ENCODE assay signal across 7 mouse cellular contexts in genomic region chr7:4137746-4138145, GRCm38 (mm10). TPM values are rescaled to one million over a fixed set of nuclear protein-coding genes. Genes with fewer than 3 reads are reported as not detected.
DNase-seq lines count a peak whose midpoint lies in the region; ATAC-seq and TF ChIP-seq lines count a peak whose summit lies in the region.

No protein-coding gene starts in this region.

- H3K27me3 ChIP-seq in embryonic facial prominence, embryonic 15.5 days = no peaks in the 10 kb centered on the region
- no peaks in the 10 kb centered on the region for H3K27me3 ChIP-seq in intestine, embryonic 15.5 days (replicated peaks)
- H3K27me3 ChIP-seq in neural tube, embryonic 13.5 days = no peaks in the 10 kb centered on the region

- peak overlapping the region; percentile 75 for H3K9ac ChIP-seq in embryonic facial prominence, embryonic 15.5 days
- peak overlapping the region; percentile 68 for H3K9ac ChIP-seq in intestine, embryonic 15.5 days
- peak overlapping the region; percentile 82 for H3K9ac ChIP-seq in neural tube, embryonic 13.5 days

- no peak for ATAC-seq in embryonic facial prominence, embryonic 15.5 days (ENCODE audit: insufficient number of reproducible peaks, low FRiP score, low TSS enrichment, low read depth)
- ATAC-seq in intestine, embryonic 15.5 days = no peak
- ATAC-seq in neural tube, embryonic 13.5 days (ENCODE audit: low read depth) = no peak

- peak overlapping the region; percentile 86 for H3K4me3 ChIP-seq in lung, adult 2 months (replicated peaks; ENCODE audit: extremely low read depth, low read depth, low read length)
- peak overlapping the region; percentile 96 for H3K4me3 ChIP-seq in embryonic facial prominence, embryonic 15.5 days (replicated peaks)
- H3K4me3 ChIP-seq in intestine, embryonic 15.5 days (replicated peaks) = peak overlapping the region; percentile 61
- H3K4me3 ChIP-seq in neural tube, embryonic 13.5 days = peak overlapping the region; percentile 81

- WGBS in lung, adult 2 months = 38% methylated on average over 3 of the region's 3 CpGs
- WGBS in embryonic facial prominence, embryonic 15.5 days = 49% methylated on average over 3 of the region's 3 CpGs
- WGBS in intestine, embryonic 15.5 days = 51% methylated on average over 3 of the region's 3 CpGs
- 54% methylated on average over 3 of the region's 3 CpGs for WGBS in neural tube, embryonic 13.5 days

- no peaks in the 10 kb centered on the region for H3K9me3 ChIP-seq in embryonic facial prominence, embryonic 15.5 days (replicated peaks)
- no peaks in the 10 kb centered on the region for H3K9me3 ChIP-seq in intestine, embryonic 15.5 days
- H3K9me3 ChIP-seq in neural tube, embryonic 13.5 days = no peaks in the 10 kb centered on the region

- H3K4me2 ChIP-seq in embryonic facial prominence, embryonic 15.5 days (replicated peaks) = peak overlapping the region; percentile 68
- peak overlapping the region; percentile 66 for H3K4me2 ChIP-seq in intestine, embryonic 15.5 days (replicated peaks)
- H3K4me2 ChIP-seq in neural tube, embryonic 13.5 days = peak overlapping the region; percentile 89

- TF ChIP-seq CTCF in lung, adult 2 months (IDR thresholded peaks at IDR 0.05; ENCODE audit: insufficient read depth, low read length) = no peak

- DNase-seq in lung, adult 2 months = no peak
- no peak for DNase-seq in lung, postnatal 25 days (ENCODE audit: low spot score)
- DNase-seq in urinary bladder, adult 18-20 months (ENCODE audit: low spot score in 2 of 2) = no peak
- no peak for DNase-seq in embryo, embryonic 11 days

- peaks cover 9% of the 10 kb centered on the region; the same call in 1 of the 2 replicates for H3K4me1 ChIP-seq in lung, adult 2 months (ENCODE audit: control insufficient read depth, insufficient read depth, low read length)
- H3K4me1 ChIP-seq in embryonic facial prominence, embryonic 15.5 days = peaks cover 14% of the 10 kb centered on the region
- H3K4me1 ChIP-seq in intestine, embryonic 15.5 days (replicated peaks) = peaks cover 7% of the 10 kb centered on the region; the same call in 1 of the 2 replicates
- peaks cover 26% of the 10 kb centered on the region for H3K4me1 ChIP-seq in neural tube, embryonic 13.5 days (replicated peaks)

- TF ChIP-seq POLR2A in lung, adult 2 months (IDR thresholded peaks at IDR 0.05; ENCODE audit: borderline replicate concordance, extremely low read depth, low read depth, low read length) = no peak

- peak overlapping the region; percentile 97 for H3K27ac ChIP-seq in embryonic facial prominence, embryonic 15.5 days (replicated peaks)
- H3K27ac ChIP-seq in intestine, embryonic 15.5 days = peak overlapping the region; percentile 84; the same call in 1 of the 2 replicates
- H3K27ac ChIP-seq in neural tube, embryonic 13.5 days (replicated peaks) = peak overlapping the region; percentile 97

- H3K36me3 ChIP-seq in embryonic facial prominence, embryonic 15.5 days = peaks cover 43% of the 10 kb centered on the region
- peaks cover 32% of the 10 kb centered on the region for H3K36me3 ChIP-seq in intestine, embryonic 15.5 days
- H3K36me3 ChIP-seq in neural tube, embryonic 13.5 days = peaks cover 57% of the 10 kb centered on the region

RNA-seq across cellular contexts. Expression of gene Leng8, which starts 0.9 kb away (rescaled TPM):
- polyA plus RNA-seq in lung, adult 2 months (2012; rRNA removed) = 648 and 958 TPM in 2 replicates
- 64.4 and 82.2 TPM in 2 replicates for polyA plus RNA-seq in embryonic facial prominence, embryonic 15.5 days (2015; fragmentation: Nextera tagmentation; extraction: Ambion mirVana)
- polyA plus RNA-seq in intestine, embryonic 15.5 days (2015; fragmentation: Nextera tagmentation; extraction: Ambion mirVana) = 46.3 and 49.2 TPM in 2 replicates
- polyA plus RNA-seq in neural tube, embryonic 13.5 days (2015; fragmentation: Nextera tagmentation; extraction: Ambion mirVana) = 78.0 and 79.6 TPM in 2 replicates

RNA-seq across cellular contexts. Expression of gene Leng9, which starts 12.4 kb away (rescaled TPM):
- 8.6 and 10.2 TPM in 2 replicates for polyA plus RNA-seq in lung, adult 2 months (2012; rRNA removed)
- polyA plus RNA-seq in embryonic facial prominence, embryonic 15.5 days (2015; fragmentation: Nextera tagmentation; extraction: Ambion mirVana) = 5.8 and 6.1 TPM in 2 replicates
- polyA plus RNA-seq in intestine, embryonic 15.5 days (2015; fragmentation: Nextera tagmentation; extraction: Ambion mirVana) = 4.5 and 4.9 TPM in 2 replicates
- 4.6 TPM in 2 replicates for polyA plus RNA-seq in neural tube, embryonic 13.5 days (2015; fragmentation: Nextera tagmentation; extraction: Ambion mirVana)

RNA-seq across cellular contexts. Expression of gene Ttyh1, which starts 18.5 kb away (rescaled TPM):
- 2.6 and 3.0 TPM in 2 replicates for polyA plus RNA-seq in lung, adult 2 months (2012; rRNA removed)
- 6.2 and 6.7 TPM in 2 replicates for polyA plus RNA-seq in embryonic facial prominence, embryonic 15.5 days (2015; fragmentation: Nextera tagmentation; extraction: Ambion mirVana)
- polyA plus RNA-seq in intestine, embryonic 15.5 days (2015; fragmentation: Nextera tagmentation; extraction: Ambion mirVana) = 7.1 and 9.7 TPM in 2 replicates
- 137 and 141 TPM in 2 replicates for polyA plus RNA-seq in neural tube, embryonic 13.5 days (2015; fragmentation: Nextera tagmentation; extraction: Ambion mirVana)

RNA-seq across cellular contexts. Expression of gene Cdc42ep5, which starts 26.9 kb away (rescaled TPM):
- polyA plus RNA-seq in lung, adult 2 months (2012; rRNA removed) = 46.9 and 51.8 TPM in 2 replicates
- 63.2 and 65.0 TPM in 2 replicates for polyA plus RNA-seq in embryonic facial prominence, embryonic 15.5 days (2015; fragmentation: Nextera tagmentation; extraction: Ambion mirVana)
- polyA plus RNA-seq in intestine, embryonic 15.5 days (2015; fragmentation: Nextera tagmentation; extraction: Ambion mirVana) = 66.3 and 68.6 TPM in 2 replicates
- polyA plus RNA-seq in neural tube, embryonic 13.5 days (2015; fragmentation: Nextera tagmentation; extraction: Ambion mirVana) = 8.6 and 8.9 TPM in 2 replicates

Comparison
In these comparisons a context has a peak if more than half of its experiments do, and no peak if none do; other contexts are left out.
1. RNA of gene Ttyh1, which starts 18.5 kb away (polyA plus RNA-seq): 137 to 141 TPM in neural tube, embryonic 13.5 days; 7.1 to 9.7 TPM in intestine, embryonic 15.5 days, 6.2 to 6.7 TPM in embryonic facial prominence, embryonic 15.5 days and 2.6 to 3.0 TPM in lung, adult 2 months; every median in the first group is over 10 times any median in the second.
2. Peak in every context shown above with its lines, with median percentiles within 50 percentile points of each other: H3K4me3 ChIP-seq, H3K27ac ChIP-seq, H3K4me2 ChIP-seq and H3K9ac ChIP-seq.